Mouse (Mus musculus): ENCODE results near the gene Mid1.
"Not testable (repeated sequence)": the region's sequence is repeated elsewhere in the genome, so short reads cannot be mapped to it uniquely, and the experiment has no call there.

Gene Mid1

DNA sequence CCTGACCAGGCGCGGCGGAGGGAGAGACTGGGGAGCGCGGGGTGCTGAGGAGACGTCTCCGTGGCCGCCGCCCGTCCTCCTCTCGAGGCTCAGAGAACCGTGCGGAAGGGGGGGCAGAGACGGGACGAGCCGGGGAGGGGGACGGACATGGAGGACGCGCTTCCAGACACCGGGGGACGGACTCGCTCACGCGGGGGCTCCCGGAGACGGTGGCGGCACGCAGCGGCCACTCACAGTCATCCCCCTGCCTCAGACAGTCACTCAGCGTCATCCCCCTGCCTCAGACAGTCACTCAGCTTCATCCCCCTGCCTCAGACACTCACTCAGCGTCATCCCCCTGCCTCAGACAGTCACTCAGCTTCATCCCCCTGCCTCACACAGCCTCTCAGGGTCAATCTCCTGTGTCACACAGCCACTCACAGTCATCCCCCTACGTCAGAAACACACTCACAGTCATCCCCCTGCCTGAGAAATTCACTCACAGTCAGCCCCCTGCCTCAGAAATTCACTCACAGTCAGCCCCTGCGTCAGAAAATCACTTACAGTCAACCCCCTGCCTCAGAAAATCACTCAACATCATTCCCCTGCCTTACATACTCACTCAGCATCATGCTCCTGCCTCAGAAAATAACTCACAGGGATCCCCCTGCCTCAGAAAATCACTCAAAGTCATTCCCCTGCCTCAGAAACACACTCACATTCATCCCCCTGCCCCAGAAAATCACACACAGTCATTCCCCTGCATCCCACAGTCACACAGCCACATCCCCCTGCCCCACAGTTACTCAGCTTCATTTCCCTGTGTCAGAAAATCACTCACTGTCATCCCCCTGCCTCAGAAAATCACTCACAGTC, 309.2 kb downstream of the Mid1 start:
- CTCF ChIA-PET, POLR2A ChIA-PET: not testable (repeated sequence)

- POLR2A ChIA-PET, CTCF ChIA-PET: not testable (repeated sequence)
Observed at GRCm38 (mm10) chrX:169994866-169995711, 310.1 kb downstream of the Mid1 start.

GRCm38 (mm10) chrX:169995909-169996521, 311.0 kb downstream of the Mid1 start:
- POLR2A ChIA-PET, CTCF ChIA-PET: not testable (repeated sequence)

DNA sequence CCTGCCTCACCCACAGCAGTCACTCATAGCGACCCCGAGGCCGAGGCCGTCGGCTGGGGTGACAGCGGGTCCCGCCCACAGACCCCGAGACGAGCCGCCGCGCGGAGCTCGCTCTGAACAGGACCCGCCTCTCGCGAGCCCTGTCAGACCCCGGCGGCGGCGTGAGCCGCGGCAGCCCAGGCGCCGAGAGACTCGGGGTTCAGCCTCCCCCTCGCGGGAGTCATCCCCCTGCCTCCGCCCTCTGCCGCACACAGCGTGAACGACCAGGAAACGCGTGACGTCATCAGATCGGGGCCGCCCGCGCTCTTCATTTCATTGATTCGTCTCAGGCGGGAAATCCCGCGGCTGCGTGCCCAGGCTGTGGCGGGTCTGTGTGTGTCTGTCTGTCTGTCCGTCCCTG, 311.9 kb downstream of the Mid1 start:
- CTCF ChIA-PET, result not testable (repeated sequence)

DNA sequence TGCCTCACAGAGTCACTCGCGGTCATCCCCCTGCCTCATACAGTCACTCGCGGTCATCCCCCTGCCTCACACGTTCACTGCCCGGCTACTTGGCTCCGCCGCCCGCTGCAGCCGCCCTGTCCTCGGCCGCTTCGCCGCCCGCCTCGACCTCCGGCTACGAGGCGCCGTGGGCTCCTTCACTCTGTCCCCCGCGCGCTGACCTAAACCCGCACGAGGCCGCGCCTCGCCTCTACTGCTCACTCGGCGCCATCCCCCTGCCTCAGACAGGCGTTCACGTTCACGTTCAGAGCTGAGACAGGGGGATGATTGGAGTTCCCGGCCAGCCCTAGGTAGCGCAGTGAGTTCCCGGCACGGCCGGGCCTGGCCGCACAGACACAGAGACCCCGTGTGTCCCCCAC, 312.5 kb downstream of the Mid1 start:
- POLR2A ChIA-PET, CTCF ChIA-PET: not testable (repeated sequence)

More for the DNA sequence above, 311.9 kb downstream of the Mid1 start:
- POLR2A ChIA-PET, result not testable (repeated sequence)

- POLR2A ChIA-PET, CTCF ChIA-PET: not testable (repeated sequence)
Observed at GRCm38 (mm10) chrX:169997854-169998456, 313.0 kb downstream of the Mid1 start.

DNA sequence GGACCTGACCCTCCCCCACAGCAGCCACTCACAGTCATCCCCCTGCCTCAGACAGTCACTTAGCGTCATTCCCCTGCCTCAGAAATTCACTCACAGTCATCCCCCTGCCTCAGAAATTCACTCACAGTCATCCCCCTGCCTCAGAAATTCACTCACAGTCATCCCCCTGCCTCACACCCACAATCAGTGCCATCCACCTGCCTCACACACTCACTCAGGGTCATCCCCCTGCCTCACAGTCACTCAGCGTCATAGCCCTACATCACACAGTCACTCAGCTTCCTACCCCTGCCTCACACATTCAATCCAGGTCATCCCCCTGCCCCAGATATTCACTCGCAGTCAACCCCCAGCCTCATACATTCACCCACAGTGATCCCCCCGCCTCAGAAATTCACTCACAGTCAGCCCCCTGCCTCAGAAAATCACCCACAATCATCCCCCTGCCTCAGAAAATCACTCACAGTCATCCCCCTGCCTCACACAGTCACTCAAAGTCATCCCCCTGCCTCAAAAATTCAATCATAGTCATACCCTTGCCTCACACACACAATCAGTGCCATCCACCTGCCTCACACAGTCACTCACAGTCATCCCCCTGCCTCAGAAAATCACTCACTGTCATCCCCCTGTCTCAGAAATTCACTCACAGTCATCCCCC, 313.7 kb downstream of the Mid1 start:
- CTCF ChIA-PET, POLR2A ChIA-PET: not testable (repeated sequence)

DNA sequence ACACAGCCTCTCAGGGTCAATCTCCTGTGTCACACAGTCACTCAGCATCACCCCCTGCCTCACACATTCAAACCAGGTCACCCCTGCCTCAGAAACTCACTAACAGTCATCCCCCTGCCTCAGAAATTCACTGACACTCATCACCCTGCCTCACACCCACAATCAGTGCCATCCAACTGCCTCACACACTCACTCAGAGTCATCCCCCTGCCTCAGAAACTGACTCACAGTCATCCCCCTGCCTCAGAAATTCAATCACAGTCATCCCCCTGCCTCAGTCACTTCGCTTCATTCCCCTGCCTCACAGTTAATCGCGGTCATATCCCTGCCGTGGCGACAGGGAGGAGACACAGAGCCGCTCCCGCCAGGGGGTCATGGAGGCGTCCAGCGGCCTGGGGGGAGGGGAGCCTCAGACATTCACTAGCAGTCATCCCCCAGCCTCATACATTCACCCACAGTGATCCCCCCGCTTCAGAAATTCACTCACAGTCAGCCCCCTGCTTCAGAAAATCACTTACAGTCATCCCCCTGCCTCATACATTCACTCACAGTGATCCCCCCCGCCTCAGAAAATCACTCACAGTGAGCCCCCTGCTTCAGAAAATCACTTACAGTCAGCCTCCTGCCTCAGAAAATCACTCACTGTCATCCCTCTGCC, 314.4 kb downstream of the Mid1 start:
- POLR2A ChIA-PET, CTCF ChIA-PET: not testable (repeated sequence)

DNA sequence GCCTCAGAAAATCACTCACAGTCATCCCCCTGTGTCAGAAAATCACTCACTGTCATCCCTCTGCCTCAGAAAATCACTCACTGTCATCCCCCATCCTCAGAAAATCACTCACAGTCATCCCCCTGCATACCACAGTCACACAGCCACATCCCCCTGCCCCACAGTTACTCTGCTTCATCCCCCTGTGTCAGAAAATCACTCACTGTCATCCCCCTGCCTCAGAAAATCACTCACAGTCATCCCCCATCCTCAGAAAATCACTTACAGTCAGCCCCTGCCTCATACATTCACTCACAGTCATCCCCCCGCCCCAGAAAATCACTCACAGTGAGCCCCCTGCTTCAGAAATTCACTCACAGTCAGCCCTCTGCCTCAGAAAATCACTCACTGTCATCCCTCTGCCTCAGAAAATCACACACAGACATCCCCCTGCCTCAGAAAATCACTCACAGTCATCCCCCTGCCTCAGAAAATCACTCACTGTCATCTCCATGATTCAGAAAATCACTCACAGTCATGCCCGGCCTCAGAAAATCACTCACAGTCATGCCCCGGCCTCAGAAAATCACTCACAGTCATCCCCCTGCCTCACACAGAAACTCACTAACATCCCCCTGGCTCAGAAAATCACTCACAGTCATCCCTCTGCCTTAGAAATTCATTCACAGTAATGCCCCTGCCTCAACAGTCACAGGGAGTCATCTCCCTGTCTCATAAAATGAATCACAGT, 315.1 kb downstream of the Mid1 start:
- POLR2A ChIA-PET, CTCF ChIA-PET: not testable (repeated sequence)

GRCm38 (mm10) chrX:170000642-170001387, 315.8 kb downstream of the Mid1 start:
- POLR2A ChIA-PET, result not testable (repeated sequence)

DNA sequence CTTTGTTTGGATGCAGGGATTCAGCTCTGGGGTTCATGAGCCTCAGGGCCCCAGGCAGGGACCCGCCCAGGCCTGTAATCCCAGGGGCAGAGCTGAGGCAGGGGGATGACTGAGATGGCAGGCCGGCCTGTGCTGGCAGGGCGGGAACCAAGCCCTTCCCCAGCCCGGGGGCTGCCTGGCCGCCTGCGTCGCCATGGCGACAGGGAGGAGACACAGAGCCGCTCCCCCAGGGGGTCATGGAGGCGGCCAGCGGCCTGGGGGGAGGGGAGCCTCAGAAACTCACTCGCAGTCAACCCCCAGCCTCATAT, 316.3 kb downstream of the Mid1 start:
- POLR2A ChIA-PET, CTCF ChIA-PET: not testable (repeated sequence)

More at GRCm38 (mm10) chrX:170000642-170001387, 315.8 kb downstream of the Mid1 start:
- CTCF ChIA-PET, result not testable (repeated sequence)

DNA sequence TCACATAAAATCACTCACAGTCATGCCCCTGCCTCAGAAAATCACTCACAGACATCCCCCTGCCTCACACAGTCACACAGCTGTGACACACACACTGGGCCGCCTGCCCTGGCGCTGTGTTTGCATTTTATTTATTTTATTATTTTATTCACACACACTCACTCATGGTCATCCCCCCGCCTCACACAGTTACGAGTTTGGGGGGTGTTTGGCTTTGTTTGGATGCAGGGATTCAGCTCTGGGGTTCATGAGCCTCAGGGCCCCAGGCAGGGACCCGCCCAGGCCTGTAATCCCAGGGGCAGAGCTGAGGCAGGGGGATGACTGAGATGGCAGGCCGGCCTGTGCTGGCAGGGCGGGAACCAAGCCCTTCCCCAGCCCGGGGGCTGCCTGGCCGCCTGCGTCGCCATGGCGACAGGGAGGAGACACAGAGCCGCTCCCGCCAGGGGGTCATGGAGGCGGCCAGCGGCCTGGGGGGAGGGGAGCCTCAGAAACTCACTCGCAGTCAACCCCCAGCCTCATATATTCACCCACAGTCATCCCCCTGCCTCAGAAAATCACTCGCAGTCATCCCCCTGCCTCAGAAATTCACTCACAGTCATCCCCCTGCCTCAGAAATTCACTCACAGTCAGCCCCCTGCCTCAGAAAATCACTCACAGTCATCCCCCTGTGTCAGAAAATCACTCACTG, 317.7 kb downstream of the Mid1 start:
- CTCF ChIA-PET, POLR2A ChIA-PET: not testable (repeated sequence)

DNA sequence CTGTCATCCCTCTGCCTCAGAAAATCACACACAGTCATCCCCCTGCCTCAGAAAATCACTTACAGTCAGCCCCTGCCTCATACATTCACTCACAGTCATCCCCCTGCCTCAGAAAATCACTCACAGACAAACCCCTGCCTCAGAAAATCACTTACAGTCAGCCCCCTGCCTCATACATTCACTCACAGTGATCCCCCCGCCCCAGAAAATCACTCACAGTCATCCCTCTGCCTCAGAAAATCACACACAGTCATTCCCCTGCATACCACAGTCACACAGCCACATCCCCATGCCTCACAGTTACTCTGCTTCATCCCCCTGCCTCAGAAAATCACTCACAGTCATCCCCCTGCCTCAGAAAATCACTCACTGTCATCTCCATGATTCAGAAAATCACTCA, 318.5 kb downstream of the Mid1 start:
- POLR2A ChIA-PET, CTCF ChIA-PET: not testable (repeated sequence)

- CTCF ChIA-PET, result not testable (repeated sequence)
Observed at GRCm38 (mm10) chrX:170004236-170004635, 319.2 kb downstream of the Mid1 start.

DNA sequence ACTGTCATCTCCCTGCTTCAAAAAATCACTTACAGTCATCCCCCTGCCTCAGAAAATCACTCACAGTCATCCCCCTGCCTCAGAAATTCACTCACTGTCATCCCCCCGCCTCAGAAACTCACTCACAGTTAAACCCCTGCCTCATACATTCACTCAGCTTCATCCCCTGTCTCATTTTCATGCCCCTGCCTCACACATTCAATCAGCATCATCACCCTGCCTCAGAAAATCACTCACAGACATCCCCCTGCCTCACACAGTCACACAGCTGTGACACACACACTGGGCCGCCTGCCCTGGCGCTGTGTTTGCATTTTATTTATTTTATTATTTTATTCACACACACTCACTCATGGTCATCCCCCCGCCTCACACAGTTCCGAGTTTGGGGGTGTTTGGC, 319.8 kb downstream of the Mid1 start:
- CTCF ChIA-PET, POLR2A ChIA-PET: not testable (repeated sequence)

More at GRCm38 (mm10) chrX:170004236-170004635, 319.2 kb downstream of the Mid1 start:
- POLR2A ChIA-PET, result not testable (repeated sequence)

DNA sequence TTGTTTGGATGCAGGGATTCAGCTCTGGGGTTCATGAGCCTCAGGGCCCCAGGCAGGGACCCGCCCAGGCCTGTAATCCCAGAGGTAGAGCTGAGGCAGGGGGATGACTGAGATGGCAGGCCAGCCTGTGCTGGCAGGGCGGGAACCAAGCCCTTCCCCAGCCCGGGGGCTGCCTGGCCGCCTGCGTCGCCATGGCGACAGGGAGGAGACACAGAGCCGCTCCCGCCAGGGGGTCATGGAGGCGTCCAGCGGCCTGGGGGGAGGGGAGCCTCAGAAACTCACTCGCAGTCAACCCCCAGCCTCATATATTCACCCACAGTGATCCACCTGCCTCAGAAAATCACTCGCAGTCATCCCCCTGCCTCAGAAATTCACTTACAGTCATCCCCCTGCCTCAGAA, 320.2 kb downstream of the Mid1 start:
- CTCF ChIA-PET, POLR2A ChIA-PET: not testable (repeated sequence)

- POLR2A ChIA-PET, CTCF ChIA-PET: not testable (repeated sequence)
Observed at GRCm38 (mm10) chrX:170005695-170006297, 320.8 kb downstream of the Mid1 start.

Data from embryonic stem cell, embryonic (primary cell).